Mouse (Mus musculus): Measurements from ENCODE around the gene Cers6.

Gene Cers6

GRCm38 (mm10) chr2:69150841-69151240 lies 289.6 kb downstream of the Cers6 start:
- DNase-seq (ENCODE audit: extremely low read depth, low read depth) = no peak

- DNase-seq (ENCODE audit: extremely low read depth, low read depth) = no peak
Observed at GRCm38 (mm10) chr2:69155861-69156260, 294.6 kb downstream of the Cers6 start.

- DNase-seq (ENCODE audit: extremely low read depth, low read depth) = no peak
Observed at GRCm38 (mm10) chr2:69156283-69156682, 295.0 kb downstream of the Cers6 start.

- DNase-seq (ENCODE audit: extremely low read depth, low read depth) = no peak
Observed at GRCm38 (mm10) chr2:69158907-69159306, 297.7 kb downstream of the Cers6 start.

Measured in MEL-GATA-1-ER (cell line).